ENCODE assay signal across 14 mouse cellular contexts in genomic region chr5:103726281-103726938, GRCm38 (mm10). TPM values are rescaled to one million over a fixed set of nuclear protein-coding genes. Genes with fewer than 3 reads are reported as not detected.
A peak's percentile ranks its signal among the peaks of the same experiment; 100 is the strongest.
DNase-seq lines count a peak whose midpoint lies in the region; ATAC-seq lines count a peak whose summit lies in the region.
"Had no signal": no experiment of that assay in that cellular context is flagged by ENCODE, and none has a peak within 500 bp of the region (broad histone marks: within the 10 kb centered on the region; RNA-seq: fewer than 3 reads in every experiment).

No protein-coding gene starts in this region.

- WGBS in heart, embryonic 16.5 days, result 43% methylated on average over 8 of the region's 8 CpGs

- no peaks in the 10 kb centered on the region for H3K4me1 ChIP-seq in heart, embryonic 16.5 days (ENCODE audit: control insufficient read depth, insufficient read depth, low read length)
- H3K4me1 ChIP-seq: embryonic facial prominence, embryonic 15.5 days; stomach, embryonic 15.5 days had no signal

- no peaks in the 10 kb centered on the region for H3K9me3 ChIP-seq in heart, embryonic 16.5 days (replicated peaks; ENCODE audit: control insufficient read depth, low read length)
- H3K9me3 ChIP-seq: embryonic facial prominence, embryonic 15.5 days; G1E; lung, embryonic 15.5 days; neural tube, embryonic 12.5 days; stomach, embryonic 15.5 days had no signal

- no peak overlapping the region for H3K4me3 ChIP-seq in heart, embryonic 16.5 days (ENCODE audit: low read length)
- H3K4me3 ChIP-seq: embryonic facial prominence, embryonic 15.5 days; lung, embryonic 15.5 days; neural tube, embryonic 12.5 days; stomach, embryonic 15.5 days had no signal

- H3K27me3 ChIP-seq in heart, embryonic 16.5 days (ENCODE audit: control insufficient read depth, insufficient read depth, low read length), result no peaks in the 10 kb centered on the region
- H3K27me3 ChIP-seq: embryonic facial prominence, embryonic 15.5 days; lung, embryonic 15.5 days; neural tube, embryonic 12.5 days; stomach, embryonic 15.5 days had no signal

- no peak overlapping the region for H3K9ac ChIP-seq in heart, embryonic 16.5 days (ENCODE audit: low read length)
- H3K9ac ChIP-seq: embryonic facial prominence, embryonic 15.5 days; lung, embryonic 15.5 days; neural tube, embryonic 12.5 days; stomach, embryonic 15.5 days had no signal

- peak; percentile 71 for ATAC-seq in heart, embryonic 16.5 days (replicated peaks; ENCODE audit: extremely low read depth, insufficient read depth, low FRiP score)

- no peak for DNase-seq in heart, adult 18-20 months
- DNase-seq in CD4-positive helper T cell, adult 2 months (ENCODE audit: low read depth, low spot score), result peak; percentile 20
- DNase-seq in brain, adult 2 months (ENCODE audit: low read depth, low spot score), result peak; percentile 16
- peak; percentile 30 for DNase-seq in retina, embryonic 14.5 days (ENCODE audit: low spot score)
- DNase-seq in frontal cortex, adult 2 months (ENCODE audit: extremely low spot score in 1 of 2, low spot score in 1 of 2), result no peak
- no peak for DNase-seq in neural tube, embryonic 10.5 days (ENCODE audit: extremely low spot score, low spot score)
- no peak for DNase-seq in kidney, adult 9 months
- DNase-seq: gastrocnemius, postnatal 14 days had no signal

- H3K27ac ChIP-seq in heart, embryonic 16.5 days (ENCODE audit: low read length), result peak overlapping the region; percentile 30; the same call in 1 of the 2 replicates
- H3K27ac ChIP-seq: embryonic facial prominence, embryonic 15.5 days; lung, embryonic 15.5 days; neural tube, embryonic 12.5 days; stomach, embryonic 15.5 days had no signal

- no peaks in the 10 kb centered on the region for H3K36me3 ChIP-seq in heart, embryonic 16.5 days (ENCODE audit: control insufficient read depth, insufficient read depth)
- H3K36me3 ChIP-seq: embryonic facial prominence, embryonic 15.5 days; G1E; lung, embryonic 15.5 days; neural tube, embryonic 12.5 days; stomach, embryonic 15.5 days had no signal

- no peak overlapping the region for H3K4me2 ChIP-seq in heart, embryonic 16.5 days (ENCODE audit: low read depth, low read length)
- H3K4me2 ChIP-seq: embryonic facial prominence, embryonic 15.5 days; lung, embryonic 15.5 days; neural tube, embryonic 12.5 days; stomach, embryonic 15.5 days had no signal

RNA-seq across cellular contexts. Expression of gene Aff1, which starts 34.2 kb away (rescaled TPM):
- polyA plus RNA-seq in heart, embryonic 16.5 days (2015; fragmentation: Nextera tagmentation; extraction: Ambion mirVana), result 9.2 and 13.5 TPM in 2 replicates
- 10 to 100 TPM; 41.7 to 55.7 TPM for total RNA-seq in heart, adult 18-20 months (2021)
- polyA plus RNA-seq in frontal cortex, adult 2 months (2012; rRNA removed), result 4.7 and 5.0 TPM in 2 replicates

Comparison
In these comparisons a context has a peak if more than half of its experiments do, and no peak if none do; other contexts are left out.
1. DNase-seq: peak in CD4-positive helper T cell, adult 2 months (single experiment), brain, adult 2 months (single experiment) and retina, embryonic 14.5 days (single experiment); none in heart, adult 18-20 months (0 of 2), frontal cortex, adult 2 months (0 of 2), neural tube, embryonic 10.5 days (single experiment) and kidney, adult 9 months (single experiment).